Mouse (Mus musculus) stomach, postnatal 0 days (tissue): ENCODE measurements around the gene Mecp2.

Experiments
- CTCF ChIP-seq: IDR thresholded peaks from 2 replicates; pipeline ENCODE4 v1.5.1; 2016; ENCODE audit warnings: antibody characterized with exemption, low read depth, mild to moderate bottlenecking, moderate library complexity
- EP300 ChIP-seq: optimal IDR thresholded peaks from 2 replicates; pipeline ENCODE3; 2016; ENCODE audit warnings: antibody characterized with exemption

GRCm38 (mm10) chrX:74014597-74014996 is 120.6 kb downstream of the Mecp2 start:
- no peak for TF ChIP-seq CTCF
- no peak for TF ChIP-seq EP300
